Mouse (Mus musculus): ENCODE data around the gene Kiss1.

The Kiss1 gene

DNA sequence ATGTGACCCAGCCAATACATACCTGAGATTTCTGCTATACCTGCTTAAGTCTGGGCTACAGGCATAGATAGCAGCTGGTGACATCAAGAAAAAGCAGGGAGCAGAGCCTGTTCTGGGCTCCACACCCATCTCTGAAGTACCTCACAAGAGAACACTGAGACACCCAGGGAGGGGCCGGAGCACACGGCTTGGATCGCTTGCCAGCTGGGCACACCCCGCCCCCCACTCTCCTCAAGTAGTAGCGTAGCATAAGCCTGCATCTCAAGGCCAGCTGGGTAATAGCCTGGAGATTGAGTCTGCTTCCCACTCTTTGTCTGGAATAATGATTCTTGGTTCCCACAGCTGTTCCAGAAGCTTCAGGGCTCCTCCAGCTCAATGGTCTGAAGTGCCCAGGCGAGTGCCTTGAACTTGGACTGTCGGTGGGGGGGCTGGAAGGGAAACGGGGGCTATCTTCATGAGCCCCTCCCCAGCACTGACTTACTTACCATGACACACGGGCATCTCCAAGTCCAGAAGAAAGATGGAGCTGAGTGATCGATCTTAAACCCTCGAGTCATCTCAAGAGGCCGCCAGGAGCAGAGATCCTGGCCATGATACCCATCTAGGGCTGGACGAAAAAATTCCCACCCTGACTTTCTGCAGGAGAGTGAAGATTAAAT is at the start of gene Kiss1:
TSS of gene Kiss1 (plus strand) at position 609 of the 659 bp plus-strand sequence.
- DNase-seq, result no peak

DNA sequence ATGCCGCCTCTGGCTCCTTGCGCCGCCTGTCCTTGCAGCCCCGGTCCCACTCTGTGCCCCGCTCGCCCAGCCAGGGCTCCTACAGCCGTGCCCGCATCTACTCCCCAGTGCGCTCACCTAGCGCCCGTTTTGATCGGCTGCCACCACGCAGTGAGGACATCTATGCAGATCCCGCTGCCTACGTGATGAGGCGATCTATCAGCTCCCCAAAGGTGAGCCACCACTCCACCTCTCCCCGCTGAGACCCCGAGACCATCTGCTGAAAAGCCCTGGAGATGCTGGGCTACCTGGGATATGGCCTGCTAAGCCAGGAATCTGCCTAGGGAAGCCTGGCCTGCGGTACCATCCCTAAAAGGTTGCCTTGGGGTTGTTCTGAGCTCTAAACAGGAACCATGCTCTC is 47.5 kb upstream of the Kiss1 start:
- no peak for DNase-seq

DNA sequence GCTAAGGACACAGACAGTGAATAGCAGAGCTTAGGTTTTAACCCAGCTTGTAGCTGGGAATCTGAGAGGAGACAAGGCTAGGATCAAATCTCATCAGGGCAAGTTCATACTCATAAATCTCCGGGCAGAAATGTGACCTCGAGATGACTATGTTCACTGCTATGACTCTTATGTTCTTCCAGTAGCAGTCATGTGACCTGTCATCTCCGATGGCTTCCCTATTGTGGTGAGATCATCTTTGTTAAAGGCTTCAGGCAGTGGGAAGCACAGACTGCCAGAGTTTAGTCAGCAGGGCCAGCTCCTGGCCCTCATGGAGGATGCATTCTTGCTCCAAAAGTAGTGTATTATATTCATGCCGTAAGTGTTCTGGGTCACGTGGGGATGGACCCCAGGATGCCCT is 44.7 kb upstream of the Kiss1 start:
- DNase-seq, result no peak

DNA sequence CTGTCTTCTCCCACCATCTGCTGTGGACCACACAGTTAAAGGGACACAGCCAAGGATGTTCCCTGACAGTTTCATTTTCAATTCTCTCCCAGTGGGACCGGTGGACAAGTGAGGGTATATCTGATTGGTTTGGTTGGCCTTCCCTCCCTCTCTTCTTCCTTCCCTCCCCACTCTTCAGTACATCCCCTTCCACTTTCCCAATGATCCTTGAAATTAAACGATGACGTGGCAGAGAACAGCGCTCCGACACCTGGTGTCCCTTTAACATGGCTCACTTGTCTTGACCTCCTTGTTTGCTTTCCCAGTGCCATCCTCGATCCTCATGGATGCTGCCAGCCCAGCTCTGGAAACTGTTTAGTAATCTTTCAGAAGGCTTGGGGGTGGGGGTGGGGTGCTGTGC is 43.1 kb upstream of the Kiss1 start:
- DNase-seq, result no peak

DNA sequence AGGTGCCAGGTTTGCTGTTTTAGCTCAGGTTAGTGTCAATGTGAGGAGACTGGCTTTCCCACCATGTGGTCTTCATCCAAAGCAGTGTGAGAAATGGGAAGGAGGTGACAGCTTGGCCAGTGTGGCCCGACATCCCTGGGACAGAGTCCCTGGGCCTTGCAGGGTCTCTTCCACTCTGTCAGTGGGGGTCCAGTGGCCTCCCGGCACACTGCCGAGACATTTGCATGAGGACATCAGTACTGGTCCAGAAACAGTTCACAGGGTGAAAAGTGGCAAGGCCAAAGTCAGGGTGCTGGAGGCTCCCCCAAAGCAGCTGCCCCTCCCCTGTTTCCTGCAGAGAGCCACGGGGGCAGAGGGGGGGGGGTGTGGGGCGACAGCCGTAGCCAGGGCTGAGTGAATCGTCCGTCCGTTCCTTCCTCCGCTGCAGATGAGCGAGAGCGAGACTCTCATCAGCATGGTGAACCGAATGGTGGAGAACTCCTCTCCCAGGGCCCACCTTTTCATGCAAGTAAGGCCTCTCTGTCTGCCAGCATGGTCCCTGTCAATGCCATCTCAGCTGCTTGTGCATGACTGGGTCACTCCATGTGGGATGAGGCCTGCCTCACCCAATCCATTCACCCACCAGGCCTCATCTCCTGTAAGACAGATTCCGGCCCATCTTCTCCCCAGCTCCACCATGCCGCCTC is 42.6 kb upstream of the Kiss1 start:
- no peak for DNase-seq

DNA sequence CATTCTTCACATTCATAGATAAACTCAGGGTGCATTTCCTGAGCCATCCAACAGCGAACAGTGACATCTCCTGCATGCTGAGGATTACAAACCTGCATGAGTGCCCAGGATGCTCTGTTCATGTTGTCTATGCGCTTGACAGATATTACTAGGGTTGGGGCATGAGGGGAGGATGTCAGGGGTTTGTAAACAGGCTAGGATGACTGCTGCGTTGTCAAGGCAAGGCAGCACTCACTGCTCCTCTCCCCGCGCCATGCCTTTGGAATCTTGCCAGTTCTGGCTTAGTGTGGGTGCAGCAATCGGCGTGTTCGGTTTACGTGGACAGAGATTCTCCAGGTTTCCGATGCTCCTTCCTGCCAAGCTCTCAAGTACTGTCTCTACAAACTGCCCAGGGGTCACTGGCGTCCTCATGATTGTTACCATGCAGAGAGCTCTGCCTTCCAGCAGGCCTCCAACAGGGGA is 42.0 kb upstream of the Kiss1 start:
- no peak for DNase-seq

DNA sequence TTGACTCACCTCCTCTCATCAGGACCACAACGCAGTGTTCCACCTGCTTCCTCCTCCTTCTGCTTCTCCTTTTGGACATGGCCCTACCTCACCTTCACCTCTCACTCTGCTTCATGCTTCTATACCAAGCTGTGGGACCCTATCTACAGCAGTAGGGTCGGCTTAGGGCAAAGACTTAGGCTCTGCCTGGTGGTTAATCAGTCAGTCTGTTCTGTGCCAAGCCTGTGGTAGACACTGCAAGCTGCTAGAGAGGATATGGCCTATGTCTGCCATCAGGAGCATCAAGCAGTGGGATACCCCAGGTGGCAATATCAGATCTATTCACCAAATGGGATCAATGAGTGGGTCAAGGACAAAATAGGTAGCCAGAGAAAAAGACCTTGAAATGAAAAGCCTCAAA is 41.1 kb upstream of the Kiss1 start:
- no peak for DNase-seq

DNA sequence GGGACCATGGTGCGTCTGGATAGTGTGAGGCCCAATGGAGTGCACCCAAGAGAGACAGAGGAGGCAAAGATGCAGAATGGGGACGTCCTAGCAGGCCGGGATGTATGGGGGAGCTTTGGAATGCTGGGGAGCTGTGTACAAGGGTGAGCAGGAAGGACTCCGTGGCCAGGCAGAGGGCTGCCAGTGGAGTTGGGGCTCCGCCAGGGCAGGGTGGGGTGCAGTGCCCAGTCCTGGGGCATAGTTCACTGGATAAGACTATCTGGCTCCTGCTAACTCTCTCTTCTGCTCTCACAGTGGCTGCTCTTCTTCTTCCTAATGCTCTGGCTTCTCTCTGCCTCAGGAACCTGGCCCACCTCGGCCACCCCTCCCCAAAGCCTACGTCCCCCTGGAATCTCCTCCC is 35.8 kb upstream of the Kiss1 start:
- no peak for DNase-seq

DNA sequence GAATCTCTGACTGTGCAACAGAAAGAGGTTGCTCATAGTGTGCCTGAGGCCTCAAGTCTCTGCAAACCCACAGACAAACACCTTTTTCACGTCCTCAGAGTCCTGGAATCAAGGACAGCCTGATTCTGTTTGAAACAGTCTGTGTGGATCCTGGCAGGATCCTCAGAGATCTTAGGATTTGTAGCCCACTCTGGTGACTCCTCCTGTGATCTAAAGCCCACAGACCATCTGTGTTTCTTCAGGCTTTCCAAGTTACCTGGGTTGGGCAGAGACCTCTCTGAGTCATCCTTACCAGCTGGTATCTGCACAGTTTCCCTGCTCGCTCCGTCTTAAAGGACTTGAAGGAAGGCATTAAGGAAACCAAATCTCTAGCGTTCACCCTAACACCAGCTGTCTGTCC is 34.6 kb upstream of the Kiss1 start:
- no peak for DNase-seq

DNA sequence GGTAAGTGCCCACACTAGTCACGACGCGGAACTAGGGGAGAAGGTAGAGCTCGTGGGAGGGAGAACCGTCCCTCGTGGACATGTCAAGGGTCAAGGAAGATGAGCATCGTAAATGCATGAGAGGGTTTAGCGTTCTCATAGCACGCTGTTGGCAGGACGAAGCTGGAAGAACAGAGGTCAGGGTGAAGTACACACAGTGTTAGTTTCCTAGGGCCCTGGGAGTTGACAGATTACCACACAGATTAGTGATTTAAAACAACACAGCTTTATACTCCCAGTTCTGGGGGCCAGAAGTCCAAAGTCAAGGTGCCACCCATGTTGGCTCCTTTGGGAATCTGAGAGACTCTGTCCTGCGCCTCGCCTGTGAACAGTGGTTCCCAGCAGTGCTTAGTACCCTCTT is 33.8 kb upstream of the Kiss1 start:
- no peak for DNase-seq

DNA sequence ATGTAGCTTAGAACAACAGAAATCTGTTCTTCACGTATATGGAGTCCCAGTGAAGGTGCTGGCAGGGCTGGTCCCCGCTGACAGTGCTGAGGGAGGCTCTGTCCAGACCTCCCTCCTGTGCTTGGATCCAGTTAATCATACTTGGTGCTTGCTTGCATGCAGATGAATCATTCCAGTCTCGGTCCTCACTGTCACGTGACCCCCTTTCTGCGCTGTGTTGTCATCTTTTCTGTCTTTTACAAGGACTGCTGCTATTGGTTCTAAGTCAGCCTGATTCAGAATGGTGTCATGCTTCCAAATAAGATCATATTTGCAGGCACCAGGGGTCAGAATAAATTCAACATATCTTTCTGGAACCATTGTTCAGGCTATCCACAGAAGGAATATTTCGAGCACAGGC is 29.8 kb upstream of the Kiss1 start:
- DNase-seq, result no peak

DNA sequence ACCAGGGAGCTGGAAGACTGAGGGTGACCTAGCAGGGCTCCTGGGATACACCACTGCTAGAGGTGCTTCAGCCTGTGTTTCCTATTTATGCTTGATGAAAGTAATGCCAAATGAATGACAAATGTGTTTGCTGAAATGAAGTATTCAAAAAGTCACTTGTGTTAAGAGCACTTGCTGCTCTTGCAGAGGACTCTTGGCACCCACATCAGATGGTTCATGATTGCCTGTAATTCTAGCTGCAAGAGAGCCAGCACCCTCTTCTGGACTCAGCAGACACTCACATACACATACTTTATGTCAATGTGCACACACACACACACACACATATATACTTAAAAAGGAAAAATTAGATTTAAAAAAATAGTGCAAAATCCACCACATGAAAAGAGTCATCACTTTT is 29.1 kb upstream of the Kiss1 start:
- DNase-seq, result no peak

DNA sequence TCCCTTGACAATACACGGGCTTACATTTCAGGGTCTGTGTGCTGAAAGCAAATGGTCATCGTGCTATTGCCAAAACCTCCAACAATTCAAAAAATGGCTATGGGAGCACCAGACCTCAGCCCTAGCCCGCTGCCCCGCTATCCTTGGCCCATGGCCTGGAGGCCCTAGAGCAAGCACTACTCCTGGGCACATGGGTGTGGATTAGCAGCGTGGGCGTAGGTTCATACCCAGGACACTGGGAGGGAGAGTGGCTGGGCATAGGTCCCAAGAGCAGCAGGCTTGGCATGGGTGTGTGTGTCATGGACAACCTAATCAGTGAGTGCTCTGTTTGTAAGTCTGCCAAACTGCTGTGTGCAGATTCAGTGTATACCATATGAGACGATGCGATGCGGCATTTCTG is 25.3 kb upstream of the Kiss1 start:
- DNase-seq, result no peak

DNA sequence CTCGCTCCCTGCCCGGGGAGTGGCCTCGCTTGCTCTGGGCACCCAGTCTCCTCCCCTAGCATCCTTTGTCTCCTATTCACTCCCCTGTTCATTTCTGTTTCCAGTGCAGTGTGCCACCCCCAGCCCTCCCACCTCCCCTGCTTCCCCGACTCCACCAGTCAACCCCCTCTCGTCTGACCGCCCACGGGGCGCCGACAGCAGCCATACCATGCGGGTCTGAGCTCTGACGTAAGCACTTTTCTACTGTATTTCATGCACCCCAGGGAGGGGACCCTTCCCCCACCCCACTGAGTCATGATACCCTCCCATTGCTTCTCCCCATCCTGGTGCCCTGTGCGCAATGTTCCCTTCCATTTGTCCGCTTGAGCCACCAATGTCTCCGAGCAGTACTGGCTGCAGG is 22.9 kb upstream of the Kiss1 start:
- DNase-seq, result no peak

DNA sequence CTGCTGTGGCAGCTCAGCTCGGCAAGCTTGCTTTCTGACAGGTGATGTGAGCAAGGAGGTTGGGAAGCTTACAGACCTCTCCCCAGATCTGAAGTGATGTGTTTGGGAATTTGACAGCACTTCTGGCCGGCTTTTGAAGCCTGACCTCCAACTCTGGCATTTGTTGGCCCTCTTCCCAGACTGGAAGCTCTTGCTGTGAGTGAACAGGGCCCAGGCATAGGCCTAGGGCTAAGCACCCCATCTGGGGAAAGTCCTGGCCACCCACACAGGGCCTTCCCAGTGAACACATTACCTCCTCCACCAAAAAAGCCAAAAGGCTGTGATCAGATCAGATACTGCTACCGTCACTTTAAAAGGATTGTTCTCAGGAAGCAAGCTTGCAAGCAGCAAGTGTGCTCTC is 19.1 kb upstream of the Kiss1 start:
- DNase-seq, result peak; percentile 69

DNA sequence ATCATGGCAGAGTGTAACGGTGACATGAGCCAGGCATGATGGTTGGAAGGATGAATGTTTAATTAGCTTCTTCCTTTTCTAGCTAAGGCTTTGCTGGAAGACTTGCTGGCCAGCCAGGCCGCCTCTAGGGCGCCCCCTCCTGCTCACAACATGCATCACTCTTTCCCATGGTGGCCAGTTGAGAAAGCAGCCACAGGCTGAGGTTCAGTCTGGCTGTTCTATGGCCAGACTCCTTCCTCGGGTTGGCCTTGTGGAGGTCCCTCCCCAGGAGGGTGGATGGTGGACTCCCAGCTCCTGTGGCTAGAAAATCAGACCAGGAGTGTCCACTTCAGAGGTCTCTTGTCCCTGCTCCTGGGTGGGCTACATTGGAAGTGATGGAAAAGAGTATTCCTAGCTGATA is 14.8 kb upstream of the Kiss1 start:
- DNase-seq, result peak; percentile 90

DNA sequence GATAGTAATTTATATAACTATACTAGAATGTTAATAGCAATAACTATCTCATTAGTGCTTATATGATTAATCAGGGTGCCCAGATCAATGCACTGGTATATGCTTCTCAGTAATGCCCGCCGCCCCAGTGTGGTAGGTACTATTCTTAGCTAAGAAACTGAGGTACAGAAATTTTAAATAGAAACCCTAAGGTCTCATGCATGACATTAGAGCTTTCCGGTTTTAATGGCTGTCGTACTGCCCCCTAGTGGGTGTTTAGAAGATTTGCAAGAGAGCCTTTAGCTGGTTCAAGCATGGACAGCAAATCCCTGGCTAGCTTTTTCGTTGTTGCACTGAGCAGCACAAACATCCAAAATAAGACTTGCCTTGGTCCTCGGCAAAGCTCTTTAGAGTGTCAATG is 14.4 kb upstream of the Kiss1 start:
- DNase-seq, result peak; percentile 50

DNA sequence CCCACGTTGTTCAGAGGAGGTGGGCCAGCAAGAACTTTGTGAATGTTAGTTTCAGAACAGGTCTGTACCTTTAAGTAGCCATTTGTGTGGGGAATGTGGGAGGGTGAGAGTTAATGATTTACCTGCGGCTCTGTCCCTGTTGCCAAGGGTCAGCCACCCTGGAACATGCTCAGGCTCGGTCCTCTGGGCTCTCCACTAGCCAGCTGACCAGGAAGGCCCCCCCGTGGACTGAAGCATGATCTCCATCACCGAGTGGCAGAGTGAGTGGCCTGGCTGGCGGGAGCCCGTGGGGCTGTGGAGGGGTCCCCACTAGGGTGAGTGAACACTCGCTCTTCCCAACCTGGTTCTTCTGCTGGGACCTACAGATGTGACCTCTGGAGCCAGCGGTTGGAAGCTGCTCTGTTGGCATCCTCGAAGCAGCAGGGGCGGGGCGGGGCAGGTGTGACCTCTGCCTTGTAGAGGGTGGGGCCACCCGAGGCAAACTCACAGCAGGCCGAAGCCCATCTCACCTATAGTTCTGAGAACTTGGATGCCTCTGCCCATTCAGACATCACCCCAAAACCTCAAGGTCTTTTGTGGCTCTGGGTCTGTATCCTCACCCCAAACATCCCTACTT is 11.9 kb upstream of the Kiss1 start, which contains the start of gene Golt1a:
TSS of gene Golt1a (plus strand) at position 149 of the 616 bp plus-strand sequence.
- peak; percentile 83 for DNase-seq

DNA sequence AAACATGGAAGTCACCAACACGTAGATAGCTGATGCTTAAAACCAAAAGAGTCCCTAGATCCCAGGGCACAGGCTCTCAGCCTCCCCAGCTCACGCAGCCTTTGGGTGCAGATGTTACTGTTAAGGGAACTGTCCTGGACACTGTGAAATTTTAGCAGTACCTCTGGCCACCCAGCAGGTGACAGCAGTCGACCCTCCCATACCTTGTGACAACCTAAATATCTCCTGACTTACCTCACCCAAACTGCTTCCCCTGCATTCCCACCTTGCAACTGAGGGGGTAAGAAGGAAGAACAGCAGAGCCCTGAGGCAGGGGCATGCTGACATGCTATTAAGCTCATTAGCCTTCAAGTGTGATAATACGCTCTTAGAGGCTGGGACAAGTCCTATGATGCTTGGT is 10.4 kb upstream of the Kiss1 start:
- no peak for DNase-seq

DNA sequence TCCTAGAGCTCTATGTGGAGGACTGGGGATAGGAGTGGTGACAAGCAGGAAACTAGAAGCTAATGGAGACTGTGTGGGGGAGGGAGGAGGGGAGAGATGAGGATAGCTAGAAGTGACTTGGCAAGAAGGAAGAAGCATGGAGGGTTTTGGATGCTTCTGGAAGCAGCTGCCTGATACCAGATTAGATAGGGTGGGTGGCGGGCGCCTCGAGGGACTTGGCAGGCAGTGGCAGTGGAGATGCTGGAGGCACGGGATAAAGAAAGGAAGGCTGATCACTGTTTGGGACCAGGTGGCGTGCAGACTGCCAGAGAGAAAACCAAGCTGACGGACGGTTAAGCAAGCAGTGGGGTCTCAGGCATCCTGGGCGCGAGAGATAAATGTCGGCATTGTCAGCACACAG is 9.7 kb upstream of the Kiss1 start:
- DNase-seq, result no peak

DNA sequence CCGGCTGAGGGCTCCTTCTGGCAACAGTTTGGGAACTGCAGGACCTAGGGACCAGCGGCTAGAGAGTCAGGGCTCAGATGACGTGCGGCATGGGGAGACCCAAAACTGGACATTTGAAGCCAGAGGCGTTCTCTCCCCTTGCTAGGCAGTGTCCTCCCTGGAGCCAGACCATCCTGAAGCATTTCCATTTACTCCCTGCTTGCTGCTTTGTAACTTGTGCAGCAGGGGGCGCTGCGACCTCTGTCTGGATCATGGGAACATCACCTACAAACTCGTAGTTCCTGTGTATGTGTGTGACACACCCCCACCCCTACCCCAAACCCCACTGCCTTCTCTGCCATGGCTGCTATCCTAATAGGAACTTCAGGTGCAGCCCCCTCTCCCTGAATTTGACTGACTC is 7.3 kb upstream of the Kiss1 start:
- DNase-seq, result peak; percentile 82

DNA sequence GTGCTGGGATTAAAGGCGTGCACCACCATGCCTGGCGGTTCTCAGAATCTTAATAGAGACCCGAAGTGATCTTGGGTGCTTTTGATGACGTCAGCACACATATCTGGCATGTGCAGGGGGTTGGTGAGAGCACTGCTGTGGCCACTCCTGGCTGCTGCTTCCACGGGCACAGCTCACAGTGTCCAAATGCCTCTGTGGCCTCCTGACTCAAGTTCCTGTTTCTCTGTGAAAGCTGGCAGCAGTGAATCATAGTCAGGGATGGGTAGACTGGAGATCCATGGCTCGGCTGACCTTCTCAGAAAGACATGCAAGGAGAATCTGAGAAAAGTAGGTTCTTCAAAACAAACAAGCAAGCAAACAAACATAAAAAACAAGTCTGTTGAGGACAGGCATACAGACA is 5.9 kb upstream of the Kiss1 start:
- no peak for DNase-seq

DNA sequence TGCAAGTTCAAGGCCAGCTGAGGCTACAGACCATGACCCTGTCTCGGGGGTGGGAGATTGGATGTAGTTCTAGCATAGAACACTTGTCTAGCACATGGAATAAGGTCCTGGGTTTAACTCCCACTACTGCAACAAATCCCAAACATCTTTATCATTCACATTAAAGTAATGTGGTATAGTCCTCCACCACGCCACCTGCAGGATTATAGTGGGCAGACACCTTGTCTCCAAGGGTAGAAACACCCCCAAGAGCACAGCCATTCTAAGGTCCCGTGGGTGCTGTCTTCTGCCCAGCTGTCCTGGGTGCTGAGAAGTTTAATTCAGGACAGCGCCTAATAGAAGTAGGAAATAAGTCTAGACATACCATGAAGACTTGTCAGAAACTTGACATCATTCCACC is 5.1 kb upstream of the Kiss1 start:
- DNase-seq, result no peak

DNA sequence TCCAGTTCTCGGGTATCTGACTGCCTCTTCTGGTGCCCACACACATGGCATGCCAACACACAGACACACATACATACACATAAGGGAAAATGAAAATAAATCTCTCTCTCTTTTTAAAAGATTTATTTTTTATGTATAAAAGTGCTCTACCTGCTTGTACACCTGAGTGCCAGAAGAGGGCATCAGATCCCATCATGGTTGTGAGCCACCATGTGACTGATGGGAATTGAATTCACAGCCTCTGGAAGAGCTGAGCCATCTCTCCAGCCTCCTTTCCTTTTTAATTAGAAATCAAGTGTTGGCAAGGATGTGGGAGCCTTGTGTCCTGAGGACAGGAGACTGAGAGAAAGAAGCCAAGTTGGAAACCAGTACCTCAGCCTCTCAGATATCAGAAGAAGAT is 4.5 kb upstream of the Kiss1 start:
- no peak for DNase-seq
